ENCODE assay signal across 8 mouse cellular contexts in genomic region chr9:110051869-110052661, GRCm38 (mm10).
DNase-seq lines count a peak whose midpoint lies in the region; ATAC-seq lines count a peak whose summit lies in the region.

No protein-coding gene starts in this region.

- 14% methylated on average over 23 of the region's 23 CpGs for WGBS in neural tube, embryonic 15.5 days

- no peaks in the 10 kb centered on the region for H3K9me3 ChIP-seq in neural tube, embryonic 15.5 days (replicated peaks)

- H3K27ac ChIP-seq in neural tube, embryonic 15.5 days (replicated peaks) = peak overlapping the region; percentile 91

- peak overlapping the region; percentile 48 for H3K4me3 ChIP-seq in neural tube, embryonic 15.5 days (replicated peaks)

- DNase-seq in ES-CJ7 (ENCODE audit: low read depth, low spot score) = peak; percentile 33
- DNase-seq in cerebellum, postnatal 14 days = peak; percentile 79 to 80
- peak; percentile 49 to 67 for DNase-seq in frontal cortex, postnatal 25 days (ENCODE audit: low spot score in 2 of 2)
- peak; percentile 78 to 80 for DNase-seq in layer of hippocampus, postnatal 14 days (ENCODE audit: low spot score in 2 of 2)
- DNase-seq in ovary, adult 18-20 months (ENCODE audit: low spot score) = no peak

- no peaks in the 10 kb centered on the region for H3K36me3 ChIP-seq in neural tube, embryonic 15.5 days

- H3K9ac ChIP-seq in neural tube, embryonic 15.5 days (replicated peaks) = peak overlapping the region; percentile 59

- ATAC-seq in neural tube, embryonic 15.5 days (ENCODE audit: low FRiP score) = peak; percentile 36; the same call in 1 of the 2 replicates
- ATAC-seq in inflammation-experienced regulatory T-cells, adult 6 months = no peak
- ATAC-seq in granulocyte monocyte progenitor cell, adult 5-6 weeks (replicated peaks; ENCODE audit: poor library complexity, severe bottlenecking) = no peak

- no peaks in the 10 kb centered on the region for H3K27me3 ChIP-seq in neural tube, embryonic 15.5 days (replicated peaks)

- peak overlapping the region; percentile 70 for H3K4me2 ChIP-seq in neural tube, embryonic 15.5 days

- H3K4me1 ChIP-seq in neural tube, embryonic 15.5 days = peaks cover 67% of the 10 kb centered on the region
